Mouse (Mus musculus) hematopoietic stem cell, adult 5-6 weeks (primary cell): ENCODE measurements at regions not wholly inside any gene's neighbourhood (a gene's known extent, or its start where the extent isn't known, plus 50 kb on each side); places are given as distances from the start of the nearest gene placed in this dataset.
"Not testable (repeated sequence)": the region's sequence is repeated elsewhere in the genome, so short reads cannot be mapped to it uniquely, and the experiment has no call there.

Experiments
- ATAC-seq, 2 experiments: fragments of 125-278 bp in 1 of 2; replicated peaks in 1 of 2; 2 replicates each; pipeline ENCODE4 v1.8.0; 2016 to 2017; ENCODE audit warnings: inconsistent platforms in 2 of 2, mild to moderate bottlenecking in 2 of 2, moderate number of reproducible peaks in 2 of 2, low read depth in 1 of 2, moderate TSS enrichment in 1 of 2; ENCODE audit not compliant: low FRiP score in 2 of 2, poor library complexity in 2 of 2, severe bottlenecking in 2 of 2, insufficient read depth in 1 of 2, low TSS enrichment in 1 of 2

GRCm38 (mm10) chr16:12693346-12693745 is 416.1 kb upstream of the Ercc4 start:
- ATAC-seq = no peak

GRCm38 (mm10) chr16:12694646-12695045 is 414.8 kb upstream of the Ercc4 start:
- ATAC-seq = no peak

GRCm38 (mm10) chr16:12696939-12697621 is 412.4 kb upstream of the Ercc4 start:
- no peak for ATAC-seq

GRCm38 (mm10) chr16:12699557-12699956 is 409.9 kb upstream of the Ercc4 start:
- ATAC-seq = no peak

- ATAC-seq = no peak
Measured at GRCm38 (mm10) chr16:12700088-12700487, 409.4 kb upstream of the Ercc4 start.

- no peak for ATAC-seq
Measured at GRCm38 (mm10) chr16:12703818-12704590, 405.5 kb upstream of the Ercc4 start.

GRCm38 (mm10) chr16:12706907-12707306 is 402.6 kb upstream of the Ercc4 start:
- no peak for ATAC-seq

GRCm38 (mm10) chr16:12721368-12721767 is 388.1 kb upstream of the Ercc4 start:
- ATAC-seq = not testable (repeated sequence)

- ATAC-seq = no peak
Measured at GRCm38 (mm10) chr16:12726043-12726442, 383.4 kb upstream of the Ercc4 start.

- not testable (repeated sequence) for ATAC-seq
Measured at GRCm38 (mm10) chr16:12730167-12730730, 379.2 kb upstream of the Ercc4 start.

- no peak for ATAC-seq
Measured at GRCm38 (mm10) chr16:12731588-12731987, 377.9 kb upstream of the Ercc4 start.

- no peak for ATAC-seq
Measured at GRCm38 (mm10) chr16:12742472-12742871, 367.0 kb upstream of the Ercc4 start.

- no peak for ATAC-seq
Measured at GRCm38 (mm10) chr16:12753181-12753580, 356.3 kb upstream of the Ercc4 start.

GRCm38 (mm10) chr16:12754361-12754760 is 355.1 kb upstream of the Ercc4 start:
- ATAC-seq = no peak

- ATAC-seq = no peak
Measured at GRCm38 (mm10) chr16:12758594-12758993, 350.9 kb upstream of the Ercc4 start.

- no peak for ATAC-seq
Measured at GRCm38 (mm10) chr16:12764166-12764565, 345.3 kb upstream of the Ercc4 start.

- no peak; a peak in 1 of 4 replicates for ATAC-seq
Measured at GRCm38 (mm10) chr16:12764608-12765007, 344.9 kb upstream of the Ercc4 start.

- ATAC-seq = no peak
Measured at GRCm38 (mm10) chr16:12766846-12767245, 342.6 kb upstream of the Ercc4 start.
